Mouse (Mus musculus) heart, postnatal 14 days (tissue): ENCODE results near the gene Tchh. TPM values are rescaled to one million over a fixed set of nuclear protein-coding genes. Genes with fewer than 3 reads are reported as not detected.
"Not testable (repeated sequence)": the region's sequence is repeated elsewhere in the genome, so short reads cannot be mapped to it uniquely, and the experiment has no call there.

Experiments
- DNase-seq, 2 experiments: peaks; one replicate each; pipeline ENCODE4 v3.0.0; 2021 to 2022
- intact Hi-C: fragments of 180-260 bp; cut with DNase I; formaldehyde crosslinking; loops from one replicate; pipeline ENCODE4 v1.15.1; 2025
- microRNA-seq, 2 experiments: library from miRNA; unstranded; fragments of <30 nt; microRNA quantifications; one replicate each; pipeline ENCODE4 v1.2.0; 2021 to 2022
- total RNA-seq, 2 experiments: library from RNA; stranded (reverse); gene quantifications; 2 replicates each; pipeline ENCODE4 v1.2.3; 2021

Gene Tchh
- total RNA-seq, 2 experiments from 2014 or later = 0.05 to 0.07 TPM

- no peak for DNase-seq
- intact Hi-C loops = no loop called here
These were observed 50.0 kb downstream of the Tchh start for GRCm38 (mm10) chr3:93492176-93492575.

DNA sequence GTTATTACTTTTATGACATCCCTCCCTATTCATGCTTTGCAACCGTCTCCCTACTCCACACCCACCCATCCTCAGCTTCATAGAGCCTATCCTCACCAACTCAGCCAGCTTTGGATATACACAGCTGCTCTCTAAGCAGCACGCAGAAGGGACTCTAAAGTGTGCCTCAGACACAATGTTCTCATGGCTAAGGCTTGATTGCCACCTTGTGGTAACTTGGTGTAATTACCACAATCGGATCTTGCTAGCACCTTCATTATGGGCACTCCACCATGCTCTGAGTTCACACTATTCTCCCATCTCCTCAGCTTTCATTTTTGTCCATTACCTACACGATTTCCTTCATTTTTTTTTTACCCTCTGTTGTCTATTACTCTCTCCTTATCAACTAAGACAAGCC, 51.9 kb downstream of the Tchh start:
- intact Hi-C loops = loop anchor here (1.0 to 2.0 kb wide), 2 partner anchors 132 to 363 kb away; no protein-coding TSS in a partner anchor
- peak; percentile 23 to 53 for DNase-seq

GRCm38 (mm10) chr3:93494774-93495173, 52.6 kb downstream of the Tchh start:
- DNase-seq = not testable (repeated sequence)

DNA sequence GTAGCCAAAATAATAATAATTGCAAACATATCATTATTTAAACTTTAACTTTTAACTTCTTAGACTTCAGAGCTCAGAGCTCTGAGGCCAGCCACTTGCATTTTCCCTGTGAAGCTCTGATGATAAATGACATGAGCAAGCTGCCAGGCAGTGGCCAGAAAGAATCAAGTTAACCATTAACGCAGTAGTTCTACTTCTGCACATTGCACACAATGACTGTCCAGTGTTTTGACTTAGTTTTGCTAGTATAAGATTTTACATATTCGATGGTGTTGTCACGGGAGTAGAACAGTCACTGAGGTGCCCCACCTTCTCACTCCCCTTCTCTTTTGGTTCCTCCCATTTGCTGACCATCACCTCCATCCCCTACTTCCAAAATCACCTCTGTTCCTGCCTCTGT, 55.0 kb downstream of the Tchh start:
- intact Hi-C loops = no loop called here
- no peak for DNase-seq

More at GRCm38 (mm10) chr3:93494774-93495173, 52.6 kb downstream of the Tchh start:
- intact Hi-C loops = loop anchor here (1.0 to 2.0 kb wide), 2 partner anchors 132 to 364 kb away; no protein-coding TSS in a partner anchor

Small RNA genes within 50 kb of the gene (microRNA-seq; reads per million reads assigned to microRNA genes)
- 0 reads per million in 2 experiments for gene Gm22752

Other genes with a start within 250 kb of the Tchh start
- gene Flg2, start 245.1 kb upstream of the Tchh start, total RNA-seq = under 1 TPM in 1 of 2 experiments, not detected in 1; under 0.01 TPM
- gene Flg, start 168.8 kb upstream of the Tchh start, total RNA-seq = under 1 TPM in 1 of 2 experiments, not detected in 1; 0.22 TPM
- gene Hrnr, start 122.6 kb upstream of the Tchh start, total RNA-seq = under 1 TPM in 1 of 2 experiments, not detected in 1; 0.05 TPM
- under 1 TPM in 1 of 2 experiments, not detected in 1; 0.12 TPM for gene Rptn, start 48.6 kb upstream of the Tchh start, total RNA-seq
- gene Tchhl1, start 26.4 kb downstream of the Tchh start, total RNA-seq = not detected
- gene S100a11, start 78.2 kb downstream of the Tchh start, total RNA-seq = 100 to 1,000 TPM; 111 to 124 TPM
- 100 to 1,000 TPM; 129 to 145 TPM for gene S100a10, start 112.8 kb downstream of the Tchh start, total RNA-seq
- not detected for gene Tdpoz2, start 210.4 kb downstream of the Tchh start, total RNA-seq
- gene Tdpoz1, start 234.0 kb downstream of the Tchh start, total RNA-seq = not detected